ENCODE assay signal across 8 mouse cellular contexts in genomic region chr9:58203516-58204447, GRCm38 (mm10). TPM values are rescaled to one million over a fixed set of nuclear protein-coding genes. Genes with fewer than 3 reads are reported as not detected.
DNase-seq lines count a peak whose midpoint lies in the region; ATAC-seq and TF ChIP-seq lines count a peak whose summit lies in the region.

Gene Islr (minus strand): TSS chr9:58204306.
Gene Islr2 (minus strand): TSS chr9:58204319.

- peaks cover 51% of the 10 kb centered on the region for H3K27me3 ChIP-seq in forebrain, embryonic 13.5 days
- H3K27me3 ChIP-seq in lung, embryonic 15.5 days, result peaks cover 68% of the 10 kb centered on the region

- peak; percentile 89 for DNase-seq in ES-CJ7 (ENCODE audit: low read depth, low spot score)
- peak; percentile 69 to 77 for DNase-seq in heart, postnatal 36 days
- DNase-seq in large intestine, adult 2 months (ENCODE audit: low read depth, low spot score), result peak; percentile 37
- DNase-seq in urinary bladder, postnatal 36 days (ENCODE audit: low spot score in 2 of 2), result peak; percentile 45 to 68

- TF ChIP-seq CTCF in bone marrow, adult 2 months (IDR thresholded peaks at IDR 0.05; ENCODE audit: control insufficient read depth, insufficient read depth, low read length), result peak; percentile 41; the same call in 1 of the 2 replicates

- WGBS in bone marrow, adult 2 months, result 8% methylated on average over 42 of the region's 42 CpGs
- 2% methylated on average over 42 of the region's 42 CpGs for WGBS in forebrain, embryonic 13.5 days
- WGBS in large intestine, adult 2 months, result 6% methylated on average over 42 of the region's 42 CpGs
- 2% methylated on average over 42 of the region's 42 CpGs for WGBS in lung, embryonic 15.5 days

- no peak within 1 kb of the TSS; the same call in 1 of the 2 replicates for H3K27ac ChIP-seq in bone marrow, adult 2 months (ENCODE audit: control insufficient read depth, insufficient read depth, low read depth, low read length, poor library complexity)
- H3K27ac ChIP-seq in forebrain, embryonic 13.5 days, result peak within 1 kb of the TSS; percentile 93
- H3K27ac ChIP-seq in lung, embryonic 15.5 days, result no peak within 1 kb of the TSS

- H3K9me3 ChIP-seq in forebrain, embryonic 13.5 days (replicated peaks), result no peaks in the 10 kb centered on the region
- no peaks in the 10 kb centered on the region for H3K9me3 ChIP-seq in lung, embryonic 15.5 days

- no peaks in the 10 kb centered on the region for H3K4me1 ChIP-seq in bone marrow, adult 2 months (ENCODE audit: control insufficient read depth, insufficient read depth, low read length)
- H3K4me1 ChIP-seq in forebrain, embryonic 13.5 days, result peaks cover 73% of the 10 kb centered on the region
- peaks cover 18% of the 10 kb centered on the region for H3K4me1 ChIP-seq in lung, embryonic 15.5 days

- H3K9ac ChIP-seq in forebrain, embryonic 13.5 days, result peak within 1 kb of the TSS; percentile 75
- peak within 1 kb of the TSS; percentile 24; the same call in 1 of the 2 replicates for H3K9ac ChIP-seq in lung, embryonic 15.5 days

- peak within 1 kb of the TSS; percentile 65 for H3K4me3 ChIP-seq in bone marrow, adult 2 months (replicated peaks; ENCODE audit: control insufficient read depth, low read depth, low read length)
- H3K4me3 ChIP-seq in forebrain, embryonic 13.5 days, result peak within 1 kb of the TSS; percentile 44
- H3K4me3 ChIP-seq in lung, embryonic 15.5 days, result peak within 1 kb of the TSS; percentile 42

- intact Hi-C loops in heart, postnatal 36 days (cut with DNase I), result loop anchor here (1.0 to 10.0 kb wide), 2 partner anchors 165 to 269 kb away; no protein-coding TSS in a partner anchor

- TF ChIP-seq POLR2A in bone marrow, adult 2 months (IDR thresholded peaks at IDR 0.05; ENCODE audit: borderline replicate concordance, control insufficient read depth, low read depth, low read length), result no peak

- ATAC-seq in forebrain, embryonic 13.5 days, result peak; percentile 61
- ATAC-seq in lung, embryonic 15.5 days (ENCODE audit: borderline replicate concordance, extremely low read depth, low FRiP score, low TSS enrichment), result peak; percentile 74; the same call in 1 of the 2 replicates
- peak; percentile 59; the same call in 1 of the 2 replicates for ATAC-seq in neutrophil, adult 5-6 weeks (ENCODE audit: extremely low read depth, insufficient number of reproducible peaks, low FRiP score, poor library complexity, severe bottlenecking)

- peaks cover 2% of the 10 kb centered on the region; the same call in 1 of the 2 replicates for H3K36me3 ChIP-seq in forebrain, embryonic 13.5 days (ENCODE audit: poor library complexity, severe bottlenecking)
- no peaks in the 10 kb centered on the region for H3K36me3 ChIP-seq in lung, embryonic 15.5 days

- H3K4me2 ChIP-seq in forebrain, embryonic 13.5 days, result peak within 1 kb of the TSS; percentile 75
- H3K4me2 ChIP-seq in lung, embryonic 15.5 days, result peak within 1 kb of the TSS; percentile 68

RNA-seq across cellular contexts. Expression of gene Islr, which starts in this region (rescaled TPM):
- 4.2 and 6.3 TPM in 2 replicates for polyA plus RNA-seq in bone marrow, adult 2 months (2011; ENCODE audit: insufficient read depth, insufficient read length, low replicate concordance, missing spikeins)
- 10.0 and 11.2 TPM in 2 replicates for polyA plus RNA-seq in forebrain, embryonic 13.5 days (2015; fragmentation: Nextera tagmentation; extraction: Ambion mirVana)
- total RNA-seq in heart, postnatal 36 days (2021), result 10 to 100 TPM; 28.5 to 30.4 TPM
- 31.6 and 32.1 TPM in 2 replicates for polyA plus RNA-seq in large intestine, adult 2 months (2012; rRNA removed)
- 89.5 and 89.6 TPM in 2 replicates for polyA plus RNA-seq in lung, embryonic 15.5 days (2015; fragmentation: Nextera tagmentation; extraction: Ambion mirVana)
- not detected in 2 replicates for total RNA-seq in neutrophil, adult 5-6 weeks (2017)

RNA-seq across cellular contexts. Expression of gene Islr2, which starts in this region (rescaled TPM):
- 0.49 TPM in 1 of 2 replicates, not detected in the other for polyA plus RNA-seq in bone marrow, adult 2 months (2011; ENCODE audit: insufficient read depth, insufficient read length, low replicate concordance, missing spikeins)
- 50.1 and 56.9 TPM in 2 replicates for polyA plus RNA-seq in forebrain, embryonic 13.5 days (2015; fragmentation: Nextera tagmentation; extraction: Ambion mirVana)
- total RNA-seq in heart, postnatal 36 days (2021), result 1 to 10 TPM; 1.4 to 2.3 TPM
- 0.68 and 0.96 TPM in 2 replicates for polyA plus RNA-seq in large intestine, adult 2 months (2012; rRNA removed)
- 0.06 and 0.15 TPM in 2 replicates for polyA plus RNA-seq in lung, embryonic 15.5 days (2015; fragmentation: Nextera tagmentation; extraction: Ambion mirVana)
- 0.86 and 1.4 TPM in 2 replicates for total RNA-seq in neutrophil, adult 5-6 weeks (2017)

Comparison
In these comparisons a context has a peak if more than half of its experiments do, and no peak if none do; other contexts are left out.
1. RNA of gene Islr (total RNA-seq): 28.5 to 30.4 TPM in heart, postnatal 36 days; not detected in neutrophil, adult 5-6 weeks; every median in the first group is over 10 times any median in the second.
2. RNA of gene Islr2 (polyA plus RNA-seq): 50.1 to 56.9 TPM in forebrain, embryonic 13.5 days; 0.68 to 0.96 TPM in large intestine, adult 2 months, 0.49 TPM in bone marrow, adult 2 months and 0.06 to 0.15 TPM in lung, embryonic 15.5 days; every median in the first group is over 10 times any median in the second.
3. DNase-seq: peak in every context shown above with its lines; median percentile 89 in ES-CJ7; 73 in heart, postnatal 36 days; 56 in urinary bladder, postnatal 36 days; 37 in large intestine, adult 2 months.
4. Peak in every context shown above with its lines, with median percentiles within 50 percentile points of each other: H3K4me3 ChIP-seq and ATAC-seq.